Mouse (Mus musculus): ENCODE results near the gene Ccl27a. TPM values are rescaled to one million over a fixed set of nuclear protein-coding genes. Genes with fewer than 3 reads are reported as not detected.

Ccl27a gene
- polyA plus RNA-seq, 1 experiment = 13.6 TPM

GRCm38 (mm10) chr4:41756440-41756839 lies 17.6 kb downstream of the Ccl27a start:
- WGBS = 65% methylated on average over 8 of the region's 8 CpGs
- DNase-seq (ENCODE audit: low read depth, low spot score) = no peak

GRCm38 (mm10) chr4:41755338-41756305 lies 18.4 kb downstream of the Ccl27a start, which contains the start of gene Sigmar1:
TSS of gene Sigmar1 (minus strand) at chr4:41756157.
- WGBS = under 1% methylated on average over 57 of the region's 57 CpGs

GRCm38 (mm10) chr4:41754797-41755337 lies 19.2 kb downstream of the Ccl27a start, which contains the start of gene Galt:
TSS of gene Galt (plus strand) at chr4:41755228.
- WGBS = 10% methylated on average over 14 of the region's 14 CpGs
- peak; percentile 68 for DNase-seq (ENCODE audit: low read depth, low spot score)

More at GRCm38 (mm10) chr4:41755338-41756305, 18.4 kb downstream of the Ccl27a start, which contains the start of gene Sigmar1:
- DNase-seq (ENCODE audit: low read depth, low spot score) = peak; percentile 85

- 83% methylated on average over 1 of the region's 1 CpGs for WGBS
- DNase-seq (ENCODE audit: low read depth, low spot score) = no peak
Observed at GRCm38 (mm10) chr4:41745021-41745420, 29.0 kb downstream of the Ccl27a start.

GRCm38 (mm10) chr4:41744131-41744530 lies 29.9 kb downstream of the Ccl27a start:
- no peak for DNase-seq (ENCODE audit: low read depth, low spot score)
- WGBS = 81% methylated on average over 2 of the region's 2 CpGs

- WGBS = under 1% methylated on average over 27 of the region's 27 CpGs
- DNase-seq (ENCODE audit: low read depth, low spot score) = peak; percentile 73
Observed at GRCm38 (mm10) chr4:41741158-41741560, 32.9 kb downstream of the Ccl27a start.

GRCm38 (mm10) chr4:41740380-41741157 lies 33.5 kb downstream of the Ccl27a start:
- 1% methylated on average over 48 of the region's 48 CpGs for WGBS
- DNase-seq (ENCODE audit: low read depth, low spot score) = no peak

GRCm38 (mm10) chr4:41739260-41739659 lies 34.8 kb downstream of the Ccl27a start:
- no peak for DNase-seq (ENCODE audit: low read depth, low spot score)
- WGBS = 85% methylated on average over 13 of the region's 13 CpGs

GRCm38 (mm10) chr4:41738256-41738603 lies 35.8 kb downstream of the Ccl27a start:
- WGBS = 25% methylated on average over 1 of the region's 1 CpGs
- no peak for DNase-seq (ENCODE audit: low read depth, low spot score)

GRCm38 (mm10) chr4:41737602-41738255 lies 36.3 kb downstream of the Ccl27a start:
- WGBS = 7% methylated on average over 8 of the region's 8 CpGs
- DNase-seq (ENCODE audit: low read depth, low spot score) = no peak

GRCm38 (mm10) chr4:41731052-41731765 lies 42.8 kb downstream of the Ccl27a start, which contains the start of gene Arid3c:
TSS of gene Arid3c (minus strand) at chr4:41731142.
- DNase-seq (ENCODE audit: low read depth, low spot score) = no peak
- WGBS = 1% methylated on average over 50 of the region's 50 CpGs

GRCm38 (mm10) chr4:41726826-41727621 lies 47.0 kb downstream of the Ccl27a start:
- WGBS = 27% methylated on average over 20 of the region's 20 CpGs
- DNase-seq (ENCODE audit: low read depth, low spot score) = no peak

- DNase-seq (ENCODE audit: low read depth, low spot score) = peak; percentile 89
- WGBS = under 1% methylated on average over 27 of the region's 27 CpGs
Observed at GRCm38 (mm10) chr4:41722918-41723351, 51.1 kb downstream of the Ccl27a start, which contains the start of gene Dctn3. TSS of gene Dctn3 (minus strand) at chr4:41723170.

Other genes starting within 250 kb of the Ccl27a start
- 6.9 and 8.6 TPM in 2 replicates for gene Fam219a, start 204.7 kb downstream of the Ccl27a start, polyA plus RNA-seq (2012; rRNA removed)
- 2.3 and 2.5 TPM in 2 replicates for gene Dnaic1, start 204.5 kb downstream of the Ccl27a start, polyA plus RNA-seq (2012; rRNA removed)
- gene Enho, start 133.9 kb downstream of the Ccl27a start, polyA plus RNA-seq (2012; rRNA removed) = 4.0 and 5.4 TPM in 2 replicates
- gene Cntfr, start 77.2 kb downstream of the Ccl27a start, polyA plus RNA-seq (2012; rRNA removed) = 1.4 TPM in 2 replicates
- 27.6 and 27.9 TPM in 2 replicates for gene Il11ra1, start 74.3 kb downstream of the Ccl27a start, polyA plus RNA-seq (2012; rRNA removed)
- 37.7 and 41.3 TPM in 2 replicates for gene Rpp25l, start 60.7 kb downstream of the Ccl27a start, polyA plus RNA-seq (2012; rRNA removed)
- 59.3 and 65.9 TPM in 2 replicates for gene Dctn3, start 51.1 kb downstream of the Ccl27a start, polyA plus RNA-seq (2012; rRNA removed)
- 0.04 TPM in 1 of 2 replicates, not detected in the other for gene Arid3c, start 43.1 kb downstream of the Ccl27a start, polyA plus RNA-seq (2012; rRNA removed)
- 71.2 and 87.4 TPM in 2 replicates for gene Galt, start 19.0 kb downstream of the Ccl27a start, polyA plus RNA-seq (2012; rRNA removed)
- 76.2 and 80.9 TPM in 2 replicates for gene Sigmar1, start 18.1 kb downstream of the Ccl27a start, polyA plus RNA-seq (2012; rRNA removed)
- 2.0 TPM in 1 of 2 replicates, not detected in the other for gene Gm21541, start 129.4 kb upstream of the Ccl27a start, polyA plus RNA-seq (2012; rRNA removed)
- gene Gm20878, start 167.3 kb upstream of the Ccl27a start, polyA plus RNA-seq (2012; rRNA removed) = 0.22 and 0.26 TPM in 2 replicates
- gene Fam205a4, start 191.8 kb upstream of the Ccl27a start, polyA plus RNA-seq (2012; rRNA removed) = not detected in 2 replicates

Data from large intestine, adult 2 months (tissue).